Comparison of ENCODE assay signal across 8 mouse cellular contexts in the genomic region with DNA sequence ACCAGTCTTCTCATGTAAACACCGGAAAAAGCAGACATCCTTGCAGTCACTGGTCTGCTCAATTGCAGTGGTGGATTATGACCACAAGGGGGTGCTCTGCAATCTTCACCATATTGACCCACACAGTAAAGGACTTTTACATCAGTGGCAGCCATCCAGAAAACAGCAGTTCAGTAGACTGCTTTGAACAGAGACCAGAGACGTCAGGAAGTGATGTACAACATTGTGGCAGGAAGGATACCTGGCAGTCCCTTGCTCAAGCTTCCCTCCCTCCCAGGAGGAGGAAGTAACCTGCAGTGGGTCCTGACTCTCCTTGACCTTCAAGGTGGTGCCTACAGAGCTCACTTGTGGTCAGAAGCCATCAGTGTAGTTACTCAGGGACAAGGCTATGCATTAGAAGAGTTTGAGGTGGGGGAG. TPM values are rescaled to one million over a fixed set of nuclear protein-coding genes. Genes with fewer than 3 reads are reported as not detected.
DNase-seq lines count a peak whose midpoint lies in the region; ATAC-seq lines count a peak whose summit lies in the region.

No protein-coding gene starts in this region.

- no peaks in the 10 kb centered on the region for H3K36me3 ChIP-seq in forebrain, embryonic 14.5 days (ENCODE audit: control insufficient read depth, insufficient read depth, low read length)
- H3K36me3 ChIP-seq in intestine, embryonic 16.5 days (ENCODE audit: control insufficient read depth, insufficient read depth, low read length): no peaks in the 10 kb centered on the region; the same call in 1 of the 2 replicates
- no peaks in the 10 kb centered on the region for H3K36me3 ChIP-seq in neural tube, embryonic 11.5 days (ENCODE audit: control insufficient read depth, insufficient read depth, low read length)

- H3K9ac ChIP-seq in forebrain, embryonic 14.5 days (ENCODE audit: low read length): no peak overlapping the region
- no peak overlapping the region for H3K9ac ChIP-seq in intestine, embryonic 16.5 days (ENCODE audit: low read depth, low read length)
- H3K9ac ChIP-seq in neural tube, embryonic 11.5 days (ENCODE audit: low read length): no peak overlapping the region

- DNase-seq in testis, postnatal 10 days (ENCODE audit: low spot score): peak; percentile 75
- no peak for DNase-seq in testis, postnatal 14 days (ENCODE audit: low spot score)
- peak; percentile 68 to 78 for DNase-seq in adrenal gland, postnatal 36 days
- peak; percentile 84 for DNase-seq in forebrain, embryonic 14.5 days (ENCODE audit: low spot score)
- DNase-seq in liver: peak; percentile 83
- DNase-seq in neural tube, embryonic 11.5 days (ENCODE audit: low spot score): peak; percentile 74
- DNase-seq in thymus, postnatal 36 days: peak; percentile 68 to 70

- H3K4me1 ChIP-seq in forebrain, embryonic 14.5 days (ENCODE audit: control insufficient read depth, insufficient read depth, low read length): peaks cover 5% of the 10 kb centered on the region; the same call in 1 of the 2 replicates
- peaks cover 25% of the 10 kb centered on the region for H3K4me1 ChIP-seq in intestine, embryonic 16.5 days (ENCODE audit: control insufficient read depth, insufficient read depth, low read length)
- H3K4me1 ChIP-seq in neural tube, embryonic 11.5 days (ENCODE audit: control insufficient read depth, insufficient read depth, low read length): peaks cover 8% of the 10 kb centered on the region; the same call in 1 of the 2 replicates

- no peaks in the 10 kb centered on the region for H3K27me3 ChIP-seq in forebrain, embryonic 14.5 days (replicated peaks; ENCODE audit: control insufficient read depth, insufficient read depth, low read length)
- no peaks in the 10 kb centered on the region for H3K27me3 ChIP-seq in intestine, embryonic 16.5 days (replicated peaks; ENCODE audit: control insufficient read depth, insufficient read depth, low read length)
- no peaks in the 10 kb centered on the region for H3K27me3 ChIP-seq in neural tube, embryonic 11.5 days (ENCODE audit: control insufficient read depth, insufficient read depth, low read length)

- H3K4me3 ChIP-seq in forebrain, embryonic 14.5 days (ENCODE audit: low read depth, low read length): no peak overlapping the region
- H3K4me3 ChIP-seq in intestine, embryonic 16.5 days (ENCODE audit: low read length): no peak overlapping the region
- H3K4me3 ChIP-seq in neural tube, embryonic 11.5 days (ENCODE audit: low read depth, low read length): no peak overlapping the region

- no peak overlapping the region for H3K27ac ChIP-seq in forebrain, embryonic 14.5 days (ENCODE audit: low read depth, low read length)
- no peak overlapping the region for H3K27ac ChIP-seq in intestine, embryonic 16.5 days (ENCODE audit: low read length)
- no peak overlapping the region for H3K27ac ChIP-seq in neural tube, embryonic 11.5 days (ENCODE audit: low read depth, low read length)

- no peaks in the 10 kb centered on the region for H3K9me3 ChIP-seq in forebrain, embryonic 14.5 days (replicated peaks; ENCODE audit: control insufficient read depth, low read length)
- no peaks in the 10 kb centered on the region for H3K9me3 ChIP-seq in intestine, embryonic 16.5 days (ENCODE audit: control insufficient read depth, low read length)
- no peaks in the 10 kb centered on the region for H3K9me3 ChIP-seq in neural tube, embryonic 11.5 days (ENCODE audit: control insufficient read depth, low read length)

- no peak for ATAC-seq in forebrain, embryonic 14.5 days
- ATAC-seq in intestine, embryonic 16.5 days: 0 out of 2 replicates have a peak, but pooled peaks have one; percentile 13
- ATAC-seq in neural tube, embryonic 11.5 days (ENCODE audit: insufficient read depth, low FRiP score, low TSS enrichment): no peak

- H3K4me2 ChIP-seq in forebrain, embryonic 14.5 days (ENCODE audit: low read length): no peak overlapping the region
- no peak overlapping the region for H3K4me2 ChIP-seq in intestine, embryonic 16.5 days (ENCODE audit: low read depth, low read length)
- H3K4me2 ChIP-seq in neural tube, embryonic 11.5 days (ENCODE audit: low read depth): no peak overlapping the region

- 12% methylated on average over 2 of the region's 2 CpGs for WGBS in forebrain, embryonic 14.5 days
- 8% methylated on average over 2 of the region's 2 CpGs for WGBS in intestine, embryonic 16.5 days
- WGBS in neural tube, embryonic 11.5 days: 23% methylated on average over 2 of the region's 2 CpGs

RNA-seq across cellular contexts. Expression of gene Hsp90ab1, which starts 8.5 kb away (rescaled TPM):
- total RNA-seq in adrenal gland, postnatal 36 days (2021): 1,000 to 10,000 TPM; 1,888 to 2,360 TPM
- polyA plus RNA-seq in forebrain, embryonic 14.5 days (2014; fragmentation: Nextera tagmentation; extraction: Ambion mirVana): 1,462 and 1,472 TPM in 2 replicates
- polyA plus RNA-seq in intestine, embryonic 16.5 days (2015; fragmentation: Nextera tagmentation; extraction: Ambion mirVana): 1,309 and 1,475 TPM in 2 replicates
- polyA plus RNA-seq in neural tube, embryonic 11.5 days (2014; fragmentation: Nextera tagmentation; extraction: Ambion mirVana): 1,725 and 1,823 TPM in 2 replicates

RNA-seq across cellular contexts. Expression of gene Slc29a1, which starts 17.8 kb away (rescaled TPM):
- total RNA-seq in adrenal gland, postnatal 36 days (2021): 100 to 1,000 TPM; 132 to 137 TPM
- 53.0 and 60.9 TPM in 2 replicates for polyA plus RNA-seq in forebrain, embryonic 14.5 days (2014; fragmentation: Nextera tagmentation; extraction: Ambion mirVana)
- 73.4 and 83.1 TPM in 2 replicates for polyA plus RNA-seq in intestine, embryonic 16.5 days (2015; fragmentation: Nextera tagmentation; extraction: Ambion mirVana)
- 44.1 and 48.7 TPM in 2 replicates for polyA plus RNA-seq in neural tube, embryonic 11.5 days (2014; fragmentation: Nextera tagmentation; extraction: Ambion mirVana)

RNA-seq across cellular contexts. Expression of gene Slc35b2, which starts 17.9 kb away (rescaled TPM):
- total RNA-seq in adrenal gland, postnatal 36 days (2021): 10 to 100 TPM; 43.4 to 75.9 TPM
- 99.4 and 102 TPM in 2 replicates for polyA plus RNA-seq in forebrain, embryonic 14.5 days (2014; fragmentation: Nextera tagmentation; extraction: Ambion mirVana)
- polyA plus RNA-seq in intestine, embryonic 16.5 days (2015; fragmentation: Nextera tagmentation; extraction: Ambion mirVana): 132 and 136 TPM in 2 replicates
- polyA plus RNA-seq in neural tube, embryonic 11.5 days (2014; fragmentation: Nextera tagmentation; extraction: Ambion mirVana): 101 and 106 TPM in 2 replicates

RNA-seq across cellular contexts. Expression of gene Mymx, which starts 20.3 kb away (rescaled TPM):
- total RNA-seq in adrenal gland, postnatal 36 days (2021): not detected
- polyA plus RNA-seq in forebrain, embryonic 14.5 days (2014; fragmentation: Nextera tagmentation; extraction: Ambion mirVana): not detected in 2 replicates
- polyA plus RNA-seq in intestine, embryonic 16.5 days (2015; fragmentation: Nextera tagmentation; extraction: Ambion mirVana): 0.22 and 0.64 TPM in 2 replicates
- 4.8 and 5.3 TPM in 2 replicates for polyA plus RNA-seq in neural tube, embryonic 11.5 days (2014; fragmentation: Nextera tagmentation; extraction: Ambion mirVana)

RNA-seq across cellular contexts. Expression of gene Nfkbie, which starts 26.1 kb away (rescaled TPM):
- 1 to 10 TPM; 3.7 TPM for total RNA-seq in adrenal gland, postnatal 36 days (2021)
- polyA plus RNA-seq in forebrain, embryonic 14.5 days (2014; fragmentation: Nextera tagmentation; extraction: Ambion mirVana): 3.3 and 4.1 TPM in 2 replicates
- polyA plus RNA-seq in intestine, embryonic 16.5 days (2015; fragmentation: Nextera tagmentation; extraction: Ambion mirVana): 5.0 and 5.5 TPM in 2 replicates
- polyA plus RNA-seq in neural tube, embryonic 11.5 days (2014; fragmentation: Nextera tagmentation; extraction: Ambion mirVana): 6.9 and 7.0 TPM in 2 replicates
